Mouse (Mus musculus): ENCODE data around the gene Emilin3. TPM values are rescaled to one million over a fixed set of nuclear protein-coding genes. Genes with fewer than 3 reads are reported as not detected.
A peak's percentile ranks its signal among the peaks of the same experiment; 100 is the strongest.

The Emilin3 gene
- polyA plus RNA-seq, 1 experiment from 2014 or later: 28.0 TPM

DNA sequence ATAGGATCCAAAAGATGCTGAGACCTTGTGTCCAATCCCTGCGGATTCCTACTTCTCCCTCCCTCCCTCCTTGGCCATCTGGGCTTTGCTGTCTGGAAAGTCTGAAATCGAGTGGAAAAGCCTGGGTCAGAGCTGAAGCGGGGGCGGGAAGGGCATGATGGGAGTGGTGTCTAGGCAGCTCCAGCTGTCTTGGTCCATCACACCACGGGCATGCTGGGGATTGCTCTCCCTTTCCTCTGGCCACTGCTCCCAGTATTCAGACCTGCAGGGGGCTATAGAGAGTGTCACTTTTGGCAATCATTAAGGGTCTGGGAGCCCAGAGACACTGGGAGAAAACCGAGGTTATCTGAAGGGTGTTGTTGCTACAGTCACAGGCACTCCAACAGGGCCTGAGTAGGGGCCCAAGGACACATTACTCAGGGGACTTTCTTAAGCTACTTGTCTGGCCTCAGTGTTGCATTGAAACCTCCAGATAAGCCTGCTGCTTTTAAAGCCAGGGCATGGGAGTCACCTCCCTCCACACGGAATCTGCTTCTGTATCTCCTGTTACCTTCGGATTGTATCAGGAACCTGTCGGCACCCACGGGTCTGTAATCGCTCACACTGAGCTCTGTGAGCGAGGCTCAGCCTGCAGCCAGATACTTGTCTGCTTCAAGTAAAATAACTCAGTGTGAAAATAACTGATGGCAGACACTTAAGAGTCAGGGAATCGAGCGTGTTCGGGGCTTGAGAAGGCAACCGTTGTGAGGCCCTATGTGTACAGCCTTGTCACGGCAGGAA, 29.0 kb upstream of the Emilin3 start:
- H3K9ac ChIP-seq: no peak overlapping the region
- no peaks in the 10 kb centered on the region for H3K27me3 ChIP-seq (replicated peaks)
- no peaks in the 10 kb centered on the region for H3K9me3 ChIP-seq
- no peak overlapping the region for H3K4me2 ChIP-seq
- no peak overlapping the region for H3K4me3 ChIP-seq (replicated peaks)
- H3K4me1 ChIP-seq: peaks cover 3% of the 10 kb centered on the region; the same call in 1 of the 2 replicates
- no peak for ATAC-seq (ENCODE audit: insufficient read depth, low FRiP score, low read depth)
- H3K36me3 ChIP-seq: no peaks in the 10 kb centered on the region
- WGBS: 52% methylated on average over 17 of the region's 17 CpGs
- H3K27ac ChIP-seq: no peak overlapping the region

- Histone ChIP-seq H3K36me3 (no peaks in the 10 kb centered on the region), H3K9me3 (no peaks in the 10 kb centered on the region), H3K4me2 (no peak overlapping the region), H3K27ac (no peak overlapping the region), H3K4me3 (replicated peaks) (no peak overlapping the region), H3K27me3 (replicated peaks) (no peaks in the 10 kb centered on the region), H3K9ac (no peak overlapping the region), H3K4me1 (no peaks in the 10 kb centered on the region; the same call in 1 of the 2 replicates)
- 86% methylated on average over 4 of the region's 4 CpGs for WGBS
- no peak for ATAC-seq (ENCODE audit: insufficient read depth, low FRiP score, low read depth)
These were observed 22.3 kb upstream of the Emilin3 start for GRCm38 (mm10) chr2:160934451-160934850.

- Histone ChIP-seq H3K4me1 (no peaks in the 10 kb centered on the region; the same call in 1 of the 2 replicates), H3K4me3 (replicated peaks) (no peak overlapping the region), H3K27ac (no peak overlapping the region), H3K36me3 (no peaks in the 10 kb centered on the region), H3K9me3 (no peaks in the 10 kb centered on the region), H3K9ac (no peak overlapping the region), H3K4me2 (no peak overlapping the region), H3K27me3 (replicated peaks) (no peaks in the 10 kb centered on the region)
- no peak for ATAC-seq (ENCODE audit: insufficient read depth, low FRiP score, low read depth)
- WGBS: 64% methylated on average over 5 of the region's 5 CpGs
These were observed 21.8 kb upstream of the Emilin3 start for GRCm38 (mm10) chr2:160933890-160934289.

DNA sequence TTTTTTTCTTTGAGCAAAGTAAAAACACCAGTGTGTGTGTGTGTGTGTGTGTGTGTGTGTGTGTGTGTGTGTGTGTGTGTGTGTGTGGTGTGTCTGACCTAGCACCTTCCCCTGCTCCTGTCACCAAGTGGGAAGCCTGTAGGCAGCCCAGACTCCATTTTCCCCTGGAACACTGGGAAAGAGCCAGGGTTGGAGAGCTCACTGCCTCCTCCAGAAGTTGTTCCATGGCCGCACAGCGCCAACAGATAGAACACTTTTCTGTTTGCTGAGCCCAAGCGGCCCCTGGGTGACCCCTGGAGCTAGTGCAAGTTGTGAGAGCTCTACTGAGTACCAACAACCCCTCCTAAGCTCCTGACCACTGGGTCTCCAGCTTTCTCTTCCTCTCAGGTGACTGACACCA, 20.9 kb upstream of the Emilin3 start:
- Histone ChIP-seq H3K27ac (no peak overlapping the region), H3K4me3 (replicated peaks) (no peak overlapping the region), H3K36me3 (no peaks in the 10 kb centered on the region), H3K9me3 (no peaks in the 10 kb centered on the region), H3K27me3 (replicated peaks) (no peaks in the 10 kb centered on the region), H3K9ac (no peak overlapping the region), H3K4me1 (no peaks in the 10 kb centered on the region; the same call in 1 of the 2 replicates), H3K4me2 (no peak overlapping the region)
- ATAC-seq (ENCODE audit: insufficient read depth, low FRiP score, low read depth): no peak
- 61% methylated on average over 3 of the region's 3 CpGs for WGBS

GRCm38 (mm10) chr2:160932325-160932724, 20.2 kb upstream of the Emilin3 start:
- H3K4me1 ChIP-seq: no peaks in the 10 kb centered on the region; the same call in 1 of the 2 replicates
- H3K27ac ChIP-seq: no peak overlapping the region
- no peak for ATAC-seq (ENCODE audit: insufficient read depth, low FRiP score, low read depth)
- no peak overlapping the region for H3K9ac ChIP-seq
- H3K27me3 ChIP-seq (replicated peaks): no peaks in the 10 kb centered on the region
- H3K4me3 ChIP-seq (replicated peaks): no peak overlapping the region
- WGBS: 46% methylated on average over 8 of the region's 8 CpGs
- no peaks in the 10 kb centered on the region for H3K9me3 ChIP-seq
- no peaks in the 10 kb centered on the region for H3K36me3 ChIP-seq
- no peak overlapping the region for H3K4me2 ChIP-seq

- Histone ChIP-seq H3K27me3 (replicated peaks) (no peaks in the 10 kb centered on the region), H3K4me3 (replicated peaks) (no peak overlapping the region), H3K4me1 (no peaks in the 10 kb centered on the region; the same call in 1 of the 2 replicates), H3K9me3 (no peaks in the 10 kb centered on the region), H3K9ac (no peak overlapping the region), H3K36me3 (no peaks in the 10 kb centered on the region), H3K4me2 (no peak overlapping the region), H3K27ac (no peak overlapping the region)
- ATAC-seq (ENCODE audit: insufficient read depth, low FRiP score, low read depth): no peak
- 93% methylated on average over 5 of the region's 5 CpGs for WGBS
These were observed 19.2 kb upstream of the Emilin3 start for GRCm38 (mm10) chr2:160931378-160931777.

- WGBS: 66% methylated on average over 9 of the region's 9 CpGs
- Histone ChIP-seq H3K36me3 (no peaks in the 10 kb centered on the region), H3K27ac (no peak overlapping the region), H3K4me3 (replicated peaks) (no peak overlapping the region), H3K27me3 (replicated peaks) (no peaks in the 10 kb centered on the region), H3K9me3 (no peaks in the 10 kb centered on the region), H3K9ac (no peak overlapping the region), H3K4me1 (no peaks in the 10 kb centered on the region), H3K4me2 (no peak overlapping the region)
- ATAC-seq (ENCODE audit: insufficient read depth, low FRiP score, low read depth): no peak
These were observed 13.1 kb upstream of the Emilin3 start for GRCm38 (mm10) chr2:160925203-160925602.

DNA sequence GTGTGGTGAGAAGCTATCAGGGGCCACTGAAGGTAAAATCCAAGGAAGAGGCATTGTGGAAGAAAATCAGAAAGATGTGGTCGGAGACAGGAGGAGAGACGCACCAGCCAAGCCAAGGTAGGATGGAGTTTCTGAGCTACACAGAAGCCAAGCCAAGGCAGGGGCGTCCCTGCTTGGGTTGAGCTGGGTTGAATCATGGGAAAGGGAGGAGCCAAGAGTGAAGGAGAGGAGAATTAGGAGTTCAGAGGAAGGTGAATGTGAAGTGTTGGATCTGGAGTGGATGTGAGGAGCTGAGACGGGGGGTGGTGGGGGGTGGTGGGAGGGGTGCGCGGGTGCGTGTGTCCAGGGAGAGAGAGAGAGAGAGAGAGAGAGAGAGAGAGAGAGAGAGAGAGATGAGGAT, 9.2 kb upstream of the Emilin3 start:
- Histone ChIP-seq H3K27me3 (replicated peaks) (no peaks in the 10 kb centered on the region), H3K36me3 (no peaks in the 10 kb centered on the region), H3K9me3 (no peaks in the 10 kb centered on the region), H3K4me2 (no peak overlapping the region), H3K27ac (no peak overlapping the region), H3K4me3 (replicated peaks) (no peak overlapping the region), H3K4me1 (no peaks in the 10 kb centered on the region), H3K9ac (no peak overlapping the region)
- ATAC-seq (ENCODE audit: insufficient read depth, low FRiP score, low read depth): no peak; the same call in 1 of the 2 replicates
- WGBS: 37% methylated on average over 3 of the region's 7 CpGs

- 80% methylated on average over 2 of the region's 2 CpGs for WGBS
- Histone ChIP-seq H3K4me3 (replicated peaks) (no peak overlapping the region), H3K4me2 (no peak overlapping the region), H3K9me3 (no peaks in the 10 kb centered on the region), H3K4me1 (no peaks in the 10 kb centered on the region), H3K27me3 (replicated peaks) (no peaks in the 10 kb centered on the region), H3K9ac (no peak overlapping the region), H3K27ac (no peak overlapping the region), H3K36me3 (no peaks in the 10 kb centered on the region)
- ATAC-seq (ENCODE audit: insufficient read depth, low FRiP score, low read depth): no peak
These were observed 6.7 kb upstream of the Emilin3 start for GRCm38 (mm10) chr2:160918930-160919215.

GRCm38 (mm10) chr2:160918154-160918929, 6.2 kb upstream of the Emilin3 start:
- Histone ChIP-seq H3K27me3 (replicated peaks) (peaks cover under 1% of the 10 kb centered on the region; the same call in 1 of the 2 replicates), H3K4me2 (no peak overlapping the region), H3K9ac (no peak overlapping the region), H3K4me3 (replicated peaks) (no peak overlapping the region), H3K4me1 (no peaks in the 10 kb centered on the region), H3K27ac (no peak overlapping the region), H3K9me3 (no peaks in the 10 kb centered on the region), H3K36me3 (no peaks in the 10 kb centered on the region)
- 61% methylated on average over 8 of the region's 8 CpGs for WGBS
- no peak for ATAC-seq (ENCODE audit: insufficient read depth, low FRiP score, low read depth)

DNA sequence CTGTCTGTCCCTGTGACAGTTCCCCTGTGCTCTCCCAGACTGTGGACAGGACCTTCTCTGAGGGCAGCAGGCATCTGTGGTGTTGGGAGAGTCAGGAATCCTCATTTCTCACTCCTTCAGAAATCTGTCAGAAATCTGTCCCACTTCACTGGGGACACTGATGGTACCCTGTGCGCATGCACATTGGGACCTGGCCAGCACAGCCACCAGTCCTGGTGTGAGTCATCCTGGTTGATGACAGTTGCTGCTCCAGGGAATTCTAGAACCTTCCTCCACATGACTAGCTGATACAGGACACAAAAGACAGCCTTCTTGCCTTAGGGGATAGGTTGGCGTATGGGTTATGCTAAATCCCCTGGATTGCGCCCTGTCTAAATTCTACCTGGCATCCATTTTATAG, 5.2 kb upstream of the Emilin3 start:
- peaks cover 10% of the 10 kb centered on the region; the same call in 1 of the 2 replicates for H3K27me3 ChIP-seq (replicated peaks)
- 91% methylated on average over 3 of the region's 3 CpGs for WGBS

DNA sequence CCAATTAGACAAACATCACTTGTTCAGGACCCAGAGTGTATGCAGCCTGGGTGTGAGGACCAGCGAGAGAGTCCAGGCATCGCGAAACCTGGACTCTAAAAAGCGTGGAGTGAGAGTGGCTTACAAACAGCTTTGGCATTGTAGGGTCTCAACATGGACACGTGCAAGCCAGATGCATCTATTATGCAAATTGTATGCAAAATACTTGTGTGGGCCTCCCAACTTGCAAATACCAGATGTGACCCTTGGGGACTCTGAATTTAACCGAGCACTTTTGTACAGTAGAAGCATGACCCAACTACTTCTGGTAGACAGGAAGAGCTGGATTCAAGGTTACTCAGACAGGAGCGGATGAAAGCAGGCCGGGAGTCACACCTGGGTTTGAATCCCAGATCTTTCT, 4.6 kb upstream of the Emilin3 start:
- Histone ChIP-seq H3K4me2 (no peak overlapping the region), H3K4me3 (replicated peaks) (no peak overlapping the region), H3K4me1 (peaks cover 2% of the 10 kb centered on the region; the same call in 1 of the 2 replicates), H3K36me3 (no peaks in the 10 kb centered on the region), H3K9ac (no peak overlapping the region), H3K27me3 (replicated peaks) (peaks cover 16% of the 10 kb centered on the region; the same call in 1 of the 2 replicates), H3K9me3 (no peaks in the 10 kb centered on the region), H3K27ac (peak overlapping the region; percentile 52; the same call in 1 of the 2 replicates)
- 83% methylated on average over 8 of the region's 8 CpGs for WGBS
- no peak for ATAC-seq (ENCODE audit: insufficient read depth, low FRiP score, low read depth)

More for the DNA sequence above, 5.2 kb upstream of the Emilin3 start:
- H3K4me3 ChIP-seq (replicated peaks): no peak overlapping the region
- no peak for ATAC-seq (ENCODE audit: insufficient read depth, low FRiP score, low read depth)
- H3K4me2 ChIP-seq: no peak overlapping the region
- no peaks in the 10 kb centered on the region for H3K4me1 ChIP-seq
- H3K9me3 ChIP-seq: no peaks in the 10 kb centered on the region
- H3K9ac ChIP-seq: no peak overlapping the region
- H3K27ac ChIP-seq: no peak overlapping the region
- no peaks in the 10 kb centered on the region for H3K36me3 ChIP-seq

Measured in stomach, embryonic 15.5 days (tissue).